Mouse (Mus musculus) layer of hippocampus, postnatal 10 days (tissue): ENCODE measurements around the gene Crygs. TPM values are rescaled to one million over a fixed set of nuclear protein-coding genes. Genes with fewer than 3 reads are reported as not detected.

Experiments used
- DNase-seq, 2 experiments: peaks; one replicate each; pipeline ENCODE4 v3.0.0; 2021; ENCODE audit warnings: low spot score in 2 of 2
- long read RNA-seq: library from polyadenylated mRNA; stranded (forward); transcript quantifications from one replicate; pipeline ENCODE4 v2.0.0, GENCODE M21; 2023
- total RNA-seq, 2 experiments: library from RNA; stranded (reverse); gene quantifications; 2 replicates each; pipeline ENCODE4 v1.2.3; 2021

Crygs gene
- total RNA-seq: under 1 TPM in 1 of 2 experiments, not detected in 1; 0.40 TPM
- long read RNA-seq, partial matches to known transcripts: 0 of 1 reads
- long read RNA-seq, other reads (novel, unspliced or antisense): 0 of 1 reads

GRCm38 (mm10) chr16:22811477-22811876 lies at the start of gene Crygs:
Gene Crygs, minus strand, starts transcription at chr16:22811577.
- DNase-seq: no peak

DNA sequence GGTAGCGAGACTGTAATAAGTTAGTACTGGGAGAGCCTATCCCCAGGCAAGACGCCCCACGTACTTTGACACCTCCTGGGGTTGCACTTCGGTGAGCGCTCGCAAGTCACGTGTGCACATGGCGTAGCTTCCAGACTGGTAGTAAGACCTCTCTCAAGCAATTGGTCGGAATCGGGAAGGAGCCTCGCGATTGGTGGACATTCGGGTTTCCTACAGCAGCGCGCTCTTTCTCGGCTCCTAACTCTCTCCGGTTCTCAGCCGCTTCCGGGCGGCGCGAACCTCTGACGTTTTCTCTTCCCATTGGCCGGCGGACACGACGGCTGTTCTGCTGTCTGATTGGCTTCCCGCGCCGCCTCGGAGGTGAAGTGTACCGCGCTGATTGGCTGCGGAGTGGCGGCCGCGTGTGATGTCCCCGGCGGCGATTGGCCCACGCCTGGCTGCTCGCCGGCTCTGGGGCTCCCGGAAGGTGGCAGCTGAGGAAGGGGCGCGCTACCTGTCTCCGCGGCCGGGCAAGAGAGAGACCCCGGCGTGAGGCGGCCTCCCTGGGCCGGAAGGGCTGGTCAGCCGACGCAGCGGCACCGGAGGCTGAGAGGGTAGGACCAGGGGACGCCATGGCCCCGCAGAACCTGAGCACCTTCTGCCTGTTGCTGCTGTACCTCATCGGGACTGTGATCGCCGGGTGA lies 46.2 kb upstream of the Crygs start, which contains the start of the genes Tbccd1 and Dnajb11:
TSS of gene Tbccd1 (minus strand) at position 239 of the 683 bp plus-strand sequence.
TSS of gene Dnajb11 (plus strand) at position 415 of the 683 bp plus-strand sequence.
- DNase-seq: peak; percentile 98 to 99

DNA sequence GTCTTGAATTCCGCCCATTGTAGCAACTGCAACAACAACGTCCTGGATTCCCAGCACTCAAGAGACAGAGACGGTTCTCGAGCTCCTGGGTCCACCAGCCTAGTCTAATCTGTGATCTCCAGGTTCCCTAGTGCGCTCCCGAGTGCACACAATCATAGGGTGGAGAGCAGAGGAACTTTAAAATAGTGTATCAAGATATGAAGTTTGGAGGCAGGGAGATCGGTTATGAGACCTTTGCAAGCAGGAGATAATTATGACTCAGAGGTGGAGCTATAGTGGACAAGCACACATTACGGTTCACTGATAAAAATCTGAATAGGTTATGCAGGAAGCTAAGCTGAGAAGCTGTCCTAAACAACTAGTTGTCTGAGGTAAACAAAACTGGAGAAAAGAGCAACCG lies 45.4 kb upstream of the Crygs start:
- DNase-seq: no peak

DNA sequence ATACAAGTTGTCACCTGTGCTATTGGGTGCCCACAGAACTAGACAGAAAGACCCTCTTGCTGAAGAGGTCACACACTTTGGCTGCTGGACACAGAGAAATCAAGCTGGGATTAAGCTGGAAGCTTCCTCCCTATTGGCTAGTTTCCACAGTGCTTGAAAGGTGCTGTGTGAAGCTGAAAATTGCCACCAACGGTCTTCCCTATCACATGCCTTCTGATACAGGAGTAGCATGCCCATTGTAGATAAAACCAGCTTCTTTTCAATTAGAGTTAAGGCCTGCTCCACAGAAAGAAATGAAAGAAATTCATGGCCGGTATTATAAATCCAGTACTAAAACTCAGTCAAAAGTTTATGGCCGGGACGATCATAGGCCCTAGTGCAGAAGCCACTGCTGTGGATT lies 41.3 kb upstream of the Crygs start:
- no peak for DNase-seq

- no peak for DNase-seq
Observed at GRCm38 (mm10) chr16:22848331-22848730, 37.0 kb upstream of the Crygs start.

DNA sequence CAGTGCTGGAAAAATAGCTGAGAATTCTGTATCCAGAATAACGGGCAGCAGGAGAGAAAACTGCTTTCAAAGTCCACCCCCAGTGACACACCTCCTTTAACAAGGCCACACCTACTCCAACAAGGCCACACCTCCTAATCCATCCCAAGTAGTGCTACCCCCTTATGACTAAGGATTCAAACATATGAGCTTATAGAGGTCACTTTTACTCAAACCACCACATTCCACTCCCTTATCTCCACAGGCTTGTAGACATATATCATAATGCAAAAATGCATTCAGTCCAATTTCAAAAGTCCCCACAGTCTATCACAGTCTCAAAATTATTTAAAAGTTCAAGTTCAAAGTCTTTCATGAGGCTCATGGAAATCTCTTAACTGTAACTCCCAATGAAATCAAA lies 36.3 kb upstream of the Crygs start:
- no peak for DNase-seq

DNA sequence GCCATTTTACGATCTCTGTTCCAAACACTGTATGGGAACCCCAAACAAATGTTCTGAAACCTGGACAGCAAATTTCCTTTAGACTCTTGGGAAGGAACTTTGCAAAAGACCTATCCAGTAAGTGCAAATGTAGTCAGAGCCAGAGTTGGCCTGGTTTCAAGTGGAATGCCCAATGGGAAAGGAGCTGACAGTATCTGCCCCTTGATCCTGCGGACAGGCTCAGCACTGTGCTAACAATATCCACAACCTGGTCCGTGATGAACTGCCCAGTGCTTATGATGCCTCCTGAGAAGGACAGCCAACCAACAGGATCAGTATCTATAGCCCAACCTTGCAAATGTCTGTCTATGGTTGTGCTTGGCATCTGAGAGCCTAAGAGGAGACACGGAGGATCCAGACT lies 34.1 kb upstream of the Crygs start:
- DNase-seq: no peak

DNA sequence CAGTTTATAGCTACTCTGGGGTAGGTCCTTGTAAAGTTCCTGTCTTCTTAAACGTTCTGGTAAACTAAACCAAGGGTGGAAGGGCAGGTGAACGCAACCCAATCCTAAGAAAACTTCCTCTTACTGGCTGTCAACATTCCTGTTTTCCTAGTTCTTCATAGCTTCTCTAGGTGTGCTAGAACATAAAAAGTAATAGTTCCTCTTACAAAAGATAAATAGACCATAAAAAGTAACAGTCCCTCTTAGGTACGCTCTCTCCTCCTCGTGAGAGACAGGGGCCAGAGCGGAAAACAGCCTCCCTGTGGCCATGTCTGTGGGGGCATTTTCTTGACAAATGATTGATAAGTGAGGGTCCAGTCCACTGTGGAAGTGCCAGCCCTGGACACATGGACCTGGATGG lies 33.5 kb upstream of the Crygs start:
- DNase-seq: no peak

- peak; percentile 70 to 82 for DNase-seq
Observed at GRCm38 (mm10) chr16:22844061-22844801, 32.9 kb upstream of the Crygs start.

- DNase-seq: no peak
Observed at GRCm38 (mm10) chr16:22842871-22843270, 31.5 kb upstream of the Crygs start.

GRCm38 (mm10) chr16:22839146-22839857 lies 27.9 kb upstream of the Crygs start:
- DNase-seq: no peak

DNA sequence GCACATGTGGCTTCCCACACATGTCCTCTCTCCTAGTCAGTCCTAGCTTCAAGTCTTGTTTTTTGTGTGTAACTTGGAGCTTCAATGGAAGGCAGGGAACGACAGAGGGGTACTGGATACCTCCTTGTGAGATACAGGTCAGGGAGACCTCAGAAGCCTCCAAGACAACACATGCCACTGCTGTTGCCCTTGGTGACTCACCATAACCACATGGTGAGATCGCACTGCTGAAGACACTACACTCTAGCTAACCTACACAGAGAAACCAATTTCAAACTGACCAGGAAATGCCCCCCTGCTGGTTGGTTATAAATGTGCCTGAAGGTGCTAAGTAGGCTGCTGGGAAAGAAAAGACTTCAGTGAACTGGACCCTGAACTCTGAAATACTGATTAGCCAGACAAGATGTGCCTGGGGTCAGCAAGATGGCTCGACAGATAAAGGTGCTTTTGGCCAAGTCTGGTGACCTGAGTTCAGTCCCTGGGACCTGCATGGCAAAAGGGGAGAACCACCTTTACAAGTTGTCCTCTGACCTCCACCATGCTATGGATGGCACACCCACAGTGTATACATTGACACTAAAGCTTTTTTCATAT lies 21.7 kb upstream of the Crygs start:
- no peak for DNase-seq

GRCm38 (mm10) chr16:22820731-22821130 lies 9.4 kb upstream of the Crygs start:
- peak; percentile 21 to 47 for DNase-seq

DNA sequence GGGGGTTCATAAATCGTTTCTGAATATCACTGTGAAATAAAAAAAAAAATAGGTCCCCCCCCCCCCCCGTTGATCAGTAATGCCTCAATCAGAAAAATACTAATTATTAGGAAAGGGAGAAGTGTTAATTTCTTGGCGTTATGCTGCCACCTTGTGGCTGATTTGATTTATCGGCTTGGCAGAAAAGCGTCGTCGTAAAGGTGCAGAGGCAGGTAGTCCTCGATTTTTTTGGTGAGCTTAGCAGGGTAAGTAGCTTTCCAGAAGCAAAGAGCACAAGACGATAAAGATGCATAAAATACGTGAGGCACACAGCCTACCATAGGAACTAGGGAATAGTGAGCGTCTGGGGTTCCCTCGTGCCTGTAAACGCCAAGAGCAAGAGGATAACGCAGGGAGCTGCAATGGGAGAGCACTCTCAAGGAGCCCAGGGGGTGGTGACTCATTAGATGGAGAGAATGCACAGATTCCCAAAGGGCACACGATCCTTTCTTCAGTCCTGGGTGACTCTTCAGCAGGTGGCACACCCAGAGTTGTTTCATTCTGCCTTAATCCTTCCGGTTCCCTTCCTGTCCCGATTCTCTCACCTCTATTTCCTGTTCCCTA lies 3.8 kb downstream of the Crygs start:
- peak; percentile 69 to 71 for DNase-seq

GRCm38 (mm10) chr16:22802786-22803185 lies 8.6 kb downstream of the Crygs start:
- no peak for DNase-seq

GRCm38 (mm10) chr16:22800849-22801109 lies 10.6 kb downstream of the Crygs start:
- no peak for DNase-seq

DNA sequence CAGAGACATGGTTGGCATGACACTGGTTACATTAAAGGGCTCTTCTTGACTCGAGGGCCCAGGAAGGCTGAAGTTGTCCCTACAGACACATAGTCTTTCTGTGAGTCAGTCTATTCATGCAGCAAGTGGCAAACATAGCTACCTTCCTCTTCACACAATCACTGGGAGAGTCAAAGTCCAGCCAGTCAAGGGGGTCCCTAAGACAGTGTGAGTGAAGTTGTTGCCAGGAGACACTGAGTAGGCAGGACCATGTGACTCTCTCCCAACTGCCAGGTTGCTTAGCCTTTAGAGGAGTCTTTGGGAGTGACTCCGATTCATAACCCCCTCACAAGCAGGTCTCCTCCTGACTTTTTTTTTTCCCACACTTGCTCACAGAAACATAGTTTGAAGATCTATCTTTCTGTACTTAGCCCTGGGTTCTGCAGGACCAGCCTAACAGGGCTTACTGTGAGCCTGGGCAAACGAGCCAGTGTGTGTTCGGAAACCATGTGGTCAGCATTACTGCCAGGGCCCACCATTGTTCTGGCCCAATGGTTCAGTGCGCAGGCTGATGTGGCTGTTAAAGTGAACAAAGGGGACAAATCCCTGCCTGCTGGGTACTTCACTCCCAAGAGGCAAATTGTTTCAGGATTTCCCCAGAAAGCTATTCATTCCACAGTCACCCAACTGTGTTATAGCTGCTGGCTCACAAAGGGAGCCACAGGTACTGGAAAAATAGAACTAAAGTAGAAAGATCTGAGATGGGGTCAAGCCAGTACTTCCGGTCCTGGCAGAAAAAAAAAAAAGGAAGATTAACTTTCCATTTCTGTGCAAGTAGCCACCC lies 11.1 kb downstream of the Crygs start:
- no peak for DNase-seq

GRCm38 (mm10) chr16:22798520-22798919 lies 12.9 kb downstream of the Crygs start:
- DNase-seq: no peak

GRCm38 (mm10) chr16:22797521-22797920 lies 13.9 kb downstream of the Crygs start:
- peak in 1 of 2 experiments; percentile 31 for DNase-seq

DNA sequence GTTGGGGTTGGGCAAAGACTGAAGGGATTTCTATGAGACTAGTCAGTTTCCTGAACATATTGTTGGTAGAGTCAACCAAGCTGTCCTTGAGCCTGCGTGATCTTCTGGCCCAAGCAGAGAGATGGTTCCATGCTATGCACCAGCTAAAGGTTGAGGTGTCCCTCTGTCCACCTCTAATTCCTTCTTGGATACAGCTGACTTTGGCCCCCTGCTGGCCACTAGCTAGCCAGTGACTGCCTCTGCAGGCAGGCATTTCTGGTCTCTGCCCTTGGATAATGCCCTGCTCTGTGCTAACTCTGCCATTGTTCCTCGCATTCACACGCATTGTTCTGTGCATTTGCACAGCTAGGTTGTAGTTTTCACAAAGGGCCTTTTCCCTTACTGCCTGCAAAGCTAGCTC lies 15.9 kb downstream of the Crygs start:
- no peak for DNase-seq
